Mouse (Mus musculus): ENCODE measurements around the gene Zfp189.

DNA sequence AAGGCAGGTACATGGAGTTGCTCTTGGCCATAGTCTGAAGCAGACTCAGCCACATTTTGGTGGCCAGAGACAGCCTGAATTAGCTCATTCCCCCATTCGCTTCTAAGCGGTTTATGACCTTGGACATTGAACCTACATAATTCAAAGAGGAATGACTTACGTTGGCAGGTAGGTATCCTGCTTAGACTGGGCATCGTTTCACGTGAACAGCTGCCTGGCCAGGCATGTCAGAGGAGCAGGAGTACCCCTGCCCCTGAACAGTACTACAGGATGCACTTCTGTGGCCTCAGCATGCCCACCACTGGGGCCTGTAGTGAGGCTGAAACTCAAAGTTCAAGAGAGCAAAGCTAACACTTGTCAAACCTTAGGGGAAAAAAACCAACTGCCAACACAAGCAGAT lies 32.4 kb downstream of the Zfp189 start:
- TF ChIP-seq CTCF (IDR thresholded peaks at IDR 0.05; ENCODE audit: extremely low read depth, insufficient read depth, insufficient read length, insufficient replicate concordance) (no peak), POLR2A (IDR thresholded peaks at IDR 0.05; ENCODE audit: low read depth, low read length) (no peak)

Data from spleen, adult 2 months (tissue).